Mouse (Mus musculus): ENCODE measurements around the gene Usp5.
"Not testable (repeated sequence)": the region's sequence is repeated elsewhere in the genome, so short reads cannot be mapped to it uniquely, and the experiment has no call there.

Usp5 gene

GRCm38 (mm10) chr6:124810566-124811402 is 18.5 kb downstream of the Usp5 start:
- DNase-seq = not testable (repeated sequence)

DNA sequence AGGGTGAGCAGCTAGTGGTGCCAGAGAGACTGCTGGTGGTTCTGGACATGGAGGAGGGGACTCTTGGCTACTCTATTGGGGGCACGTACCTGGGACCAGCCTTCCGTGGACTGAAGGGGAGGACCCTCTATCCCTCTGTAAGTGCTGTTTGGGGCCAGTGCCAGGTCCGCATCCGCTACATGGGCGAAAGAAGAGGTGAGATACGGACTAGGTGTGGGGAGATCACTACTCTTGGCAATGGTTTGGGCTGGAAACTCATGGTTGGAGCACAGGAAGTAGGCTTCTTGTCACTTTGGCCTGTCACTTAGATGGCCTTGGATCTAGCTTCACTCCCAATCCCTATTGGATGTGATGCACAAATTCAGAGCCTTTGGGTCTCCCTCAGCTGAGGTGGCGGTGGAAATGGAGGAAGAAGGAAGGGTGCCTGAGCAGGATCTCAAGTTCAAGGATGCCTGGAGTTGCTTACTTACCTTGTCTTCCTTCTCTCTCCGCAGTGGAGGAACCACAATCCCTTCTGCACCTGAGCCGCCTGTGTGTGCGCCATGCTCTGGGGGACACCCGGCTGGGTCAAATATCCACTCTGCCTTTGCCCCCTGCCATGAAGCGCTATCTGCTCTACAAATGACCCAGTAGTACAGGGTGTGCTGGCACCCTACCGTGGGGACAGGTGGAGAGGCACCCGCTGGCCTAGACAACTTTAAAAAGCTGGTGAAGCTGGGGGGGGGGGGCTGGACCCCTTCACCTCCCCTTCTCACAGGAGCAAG is 19.3 kb downstream of the Usp5 start:
- DNase-seq = no peak

- peak; percentile 87 to 93 for DNase-seq
Measured at GRCm38 (mm10) chr6:124809052-124809774, 20.1 kb downstream of the Usp5 start.

GRCm38 (mm10) chr6:124808358-124809012 is 20.8 kb downstream of the Usp5 start, which contains the start of gene Spsb2:
Spsb2 (plus strand) TSS chr6:124808661.
- DNase-seq = peak; percentile 85 to 89

DNA sequence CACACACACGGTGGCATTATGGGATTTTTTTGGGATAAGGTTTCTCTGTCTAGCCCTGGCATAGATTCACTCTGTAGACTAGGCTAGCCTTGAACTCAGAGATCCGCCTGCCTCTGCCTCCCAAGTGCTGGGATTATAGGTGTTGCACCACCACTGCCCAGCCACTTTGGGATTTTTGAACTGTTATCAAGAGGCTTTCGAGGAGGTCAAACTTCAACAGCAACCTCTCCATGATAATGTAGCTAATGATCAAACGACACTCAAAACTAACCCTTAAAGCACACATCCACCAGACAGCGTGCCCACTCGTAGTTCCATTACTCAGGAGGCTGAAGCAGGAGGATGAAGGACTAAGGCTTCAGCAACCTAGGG is 21.3 kb downstream of the Usp5 start:
- no peak for DNase-seq

DNA sequence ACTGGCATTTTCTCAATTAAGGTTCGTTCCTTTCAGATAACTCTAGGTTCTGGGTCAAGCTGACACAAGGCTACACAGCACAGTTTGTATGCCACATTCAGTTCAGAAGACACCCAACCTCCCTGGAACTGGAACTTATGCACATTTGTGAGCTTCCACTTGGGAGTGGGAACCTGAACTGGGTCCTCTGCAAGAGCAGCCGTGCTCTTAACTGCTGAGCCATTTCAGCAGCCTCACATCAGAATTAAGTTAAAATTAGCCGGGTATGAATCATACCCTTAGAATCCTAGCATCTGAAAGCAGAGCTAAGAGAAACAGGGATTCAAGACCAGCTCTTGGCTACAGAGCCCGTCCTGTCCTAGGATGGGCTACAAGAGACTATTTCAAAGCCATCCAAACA is 21.9 kb downstream of the Usp5 start:
- DNase-seq = no peak

DNA sequence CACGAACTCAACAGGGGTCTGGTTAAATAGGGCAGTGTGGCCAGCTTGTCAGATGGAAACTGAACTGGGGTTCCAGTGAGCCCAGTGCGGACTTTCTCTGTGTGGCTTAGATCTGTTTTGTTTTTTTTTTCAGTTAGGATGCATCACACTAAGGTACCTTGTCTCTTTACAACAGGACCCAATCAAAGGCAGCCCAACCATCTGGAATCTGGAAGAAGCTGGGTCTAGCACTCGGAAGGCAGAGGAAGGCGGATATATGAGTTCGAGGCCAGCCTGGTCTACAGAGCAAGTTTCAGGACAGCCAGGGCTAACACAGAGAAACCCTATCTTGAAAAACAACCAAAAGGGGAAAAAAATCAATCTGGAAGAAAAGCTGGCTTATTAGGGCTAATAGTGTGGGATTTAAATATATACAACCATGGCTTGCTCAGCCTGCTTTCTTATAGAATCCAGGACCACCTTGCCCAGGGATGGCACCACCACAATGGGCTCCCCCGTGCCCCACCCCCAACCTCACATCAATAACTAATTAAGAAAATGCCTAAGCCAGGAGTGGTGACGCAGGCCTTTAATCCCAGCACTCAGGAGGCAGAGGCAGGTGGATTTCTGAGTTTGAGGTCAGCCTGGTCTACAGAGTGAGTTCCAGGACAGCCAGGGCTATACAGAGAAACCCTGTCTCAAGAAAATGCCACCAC is 22.7 kb downstream of the Usp5 start:
- no peak for DNase-seq

- peak; percentile 99 for DNase-seq
Measured at GRCm38 (mm10) chr6:124805341-124806321, 23.7 kb downstream of the Usp5 start.

- DNase-seq = no peak
Measured at GRCm38 (mm10) chr6:124804341-124804740, 24.9 kb downstream of the Usp5 start.

DNA sequence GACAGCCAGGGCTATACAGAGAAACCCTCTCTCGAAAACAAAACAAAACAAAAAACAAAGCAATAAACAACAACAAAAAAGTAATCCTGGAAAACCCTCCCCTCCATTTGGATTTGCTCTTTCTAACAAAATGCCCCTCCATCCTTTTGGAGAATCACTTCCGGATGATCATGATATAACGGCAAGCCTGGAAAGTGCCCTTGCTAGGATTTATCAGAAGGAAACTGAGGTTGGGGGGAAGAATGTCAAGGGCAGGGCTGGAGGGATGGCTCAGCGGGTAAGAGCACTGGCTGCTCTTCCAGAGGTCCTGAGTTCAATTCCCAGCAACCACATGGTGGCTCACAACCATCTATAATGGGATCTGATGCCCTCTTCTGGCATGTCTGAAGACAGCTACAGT is 25.6 kb downstream of the Usp5 start:
- DNase-seq = not testable (repeated sequence)

GRCm38 (mm10) chr6:124803061-124803460 is 26.2 kb downstream of the Usp5 start:
- no peak for DNase-seq

DNA sequence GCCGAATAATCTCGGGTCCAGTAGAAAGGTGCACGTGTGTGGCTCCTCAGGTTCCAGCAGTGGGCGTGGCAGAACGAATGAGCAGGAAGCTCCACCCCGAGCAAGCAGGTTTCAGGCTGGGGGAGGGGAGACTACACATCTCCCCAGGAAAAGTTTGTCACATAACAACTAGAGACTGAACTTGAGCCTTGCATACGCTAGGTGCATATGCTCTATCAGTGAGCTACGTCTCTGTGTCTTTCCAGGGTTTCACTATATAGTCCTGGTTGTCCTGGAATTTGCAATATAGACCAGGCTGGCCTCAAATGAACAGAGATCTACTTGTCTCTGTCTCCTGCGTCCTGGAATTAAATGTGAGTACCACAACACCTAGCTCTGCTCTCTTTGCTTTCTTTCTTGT is 26.9 kb downstream of the Usp5 start:
- DNase-seq = not testable (repeated sequence)

DNA sequence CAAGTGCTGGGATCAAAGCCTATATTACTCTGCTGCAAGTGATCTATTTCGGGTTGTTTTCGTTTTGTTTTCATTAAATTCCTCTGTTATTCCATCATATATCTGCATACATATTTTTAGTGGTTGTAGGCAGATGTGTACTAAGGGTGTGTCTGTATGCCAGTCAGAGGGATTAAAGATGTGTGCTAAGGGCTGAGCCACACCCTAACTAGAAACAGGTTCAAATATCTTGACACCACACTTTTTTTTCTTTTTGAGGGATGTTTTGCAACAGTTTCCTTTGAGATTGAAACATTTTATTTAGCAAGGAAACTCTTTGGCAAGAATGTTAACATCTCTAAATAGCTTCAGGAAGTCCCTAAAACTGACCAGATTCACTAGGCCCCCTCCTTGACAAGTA is 33.1 kb downstream of the Usp5 start:
- no peak for DNase-seq

DNA sequence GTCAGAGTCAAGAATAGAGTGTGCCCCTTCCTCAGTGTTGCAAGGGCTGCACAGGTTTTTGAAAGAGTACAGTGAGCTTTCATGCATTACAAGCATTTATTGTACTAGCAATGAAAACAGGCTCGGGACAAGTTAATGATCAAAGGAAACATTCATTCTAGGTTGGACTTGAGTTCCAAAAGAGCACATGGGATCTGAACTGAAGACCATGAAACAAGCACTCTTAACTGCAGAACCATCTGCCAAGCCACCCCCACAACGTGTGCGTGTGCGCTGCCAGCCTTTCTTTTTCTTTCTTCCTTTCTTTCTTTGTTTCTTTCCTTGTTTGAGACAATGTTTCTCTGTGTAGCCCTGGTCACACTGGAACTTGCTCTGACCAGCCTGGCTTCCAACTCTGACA is 33.5 kb downstream of the Usp5 start:
- DNase-seq = peak; percentile 62 to 79

DNA sequence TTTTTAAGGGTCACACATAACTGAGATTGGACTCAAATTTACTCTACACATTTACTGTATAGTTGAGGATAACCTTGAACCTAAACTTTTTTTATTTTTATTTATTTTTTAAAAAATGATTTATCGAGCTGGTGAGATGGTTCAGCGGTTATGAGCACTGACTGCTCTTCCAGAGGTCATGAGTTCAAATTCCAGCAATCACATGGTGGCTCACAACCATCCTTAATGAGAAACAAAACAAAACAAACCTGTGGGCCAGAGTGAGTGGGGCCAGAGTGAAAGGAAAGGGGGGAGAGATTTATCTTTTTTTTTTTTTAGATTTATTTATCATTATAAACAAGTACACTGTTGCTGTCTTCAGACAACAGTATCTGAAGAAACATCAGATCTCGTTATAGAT is 37.4 kb downstream of the Usp5 start:
- peak; percentile 58 to 63 for DNase-seq

- no peak for DNase-seq
Measured at GRCm38 (mm10) chr6:124790121-124790520, 39.2 kb downstream of the Usp5 start.

- DNase-seq = no peak
Measured at GRCm38 (mm10) chr6:124789519-124789918, 39.8 kb downstream of the Usp5 start.

DNA sequence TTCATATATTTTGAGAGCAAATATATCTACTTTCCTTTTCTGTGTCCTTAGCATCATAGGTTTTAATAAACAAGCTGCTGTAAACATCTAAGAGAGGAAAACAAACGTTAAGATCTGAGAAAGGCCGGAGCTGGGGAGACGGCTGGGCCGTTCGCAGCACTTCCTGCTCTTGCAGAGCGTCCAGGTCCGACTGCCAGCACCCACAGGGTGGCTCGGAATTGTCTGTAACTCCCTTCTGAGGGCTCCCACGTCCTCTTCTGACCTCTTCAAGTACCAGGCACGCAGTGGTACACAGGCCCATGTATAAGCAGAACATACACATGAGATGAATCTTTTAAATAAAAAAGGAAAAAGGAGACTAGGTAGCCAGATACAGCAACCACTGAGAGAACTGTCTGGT is 41.6 kb downstream of the Usp5 start:
- DNase-seq = no peak

- peak; percentile 50 to 63 for DNase-seq
Measured at GRCm38 (mm10) chr6:124786756-124787420, 42.4 kb downstream of the Usp5 start.

DNA sequence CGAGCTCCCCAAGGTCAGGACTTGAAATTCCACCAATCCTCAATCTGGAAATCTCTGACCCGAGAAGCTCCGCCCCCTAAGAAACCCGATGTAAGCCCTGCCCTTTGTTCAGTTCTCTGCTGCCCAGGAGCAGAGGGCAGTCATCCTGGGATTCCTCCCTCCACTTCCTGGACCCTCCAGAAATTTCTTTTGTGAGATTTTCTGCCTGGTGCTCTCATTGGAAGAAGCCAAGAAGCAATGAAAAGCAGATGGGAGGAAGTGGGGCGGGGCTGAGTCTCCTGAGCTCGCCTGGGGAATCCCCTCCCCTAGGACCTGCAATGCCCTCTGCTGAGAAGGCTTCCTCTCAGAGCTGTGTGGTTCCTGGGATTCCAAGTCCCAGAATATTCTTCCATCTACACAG is 46.8 kb downstream of the Usp5 start:
- peak in 1 of 2 experiments; percentile 66 for DNase-seq

All from kidney, postnatal 36 days (tissue).